Mouse (Mus musculus) leukemia stem cell, adult 10-12 weeks (primary cell): ENCODE data around the gene Evl. TPM values are rescaled to one million over a fixed set of nuclear protein-coding genes. Genes with fewer than 3 reads are reported as not detected.

Experiments
- polyA plus RNA-seq: library from polyadenylated mRNA; stranded (reverse); fragments of >175 nt; gene quantifications from 2 replicates; pipeline ENCODE4 v1.2.3, GENCODE M21; 2012; ENCODE audit warnings: low replicate concordance

Gene Evl
- polyA plus RNA-seq = 88.6 and 189 TPM in 2 replicates

DNA sequence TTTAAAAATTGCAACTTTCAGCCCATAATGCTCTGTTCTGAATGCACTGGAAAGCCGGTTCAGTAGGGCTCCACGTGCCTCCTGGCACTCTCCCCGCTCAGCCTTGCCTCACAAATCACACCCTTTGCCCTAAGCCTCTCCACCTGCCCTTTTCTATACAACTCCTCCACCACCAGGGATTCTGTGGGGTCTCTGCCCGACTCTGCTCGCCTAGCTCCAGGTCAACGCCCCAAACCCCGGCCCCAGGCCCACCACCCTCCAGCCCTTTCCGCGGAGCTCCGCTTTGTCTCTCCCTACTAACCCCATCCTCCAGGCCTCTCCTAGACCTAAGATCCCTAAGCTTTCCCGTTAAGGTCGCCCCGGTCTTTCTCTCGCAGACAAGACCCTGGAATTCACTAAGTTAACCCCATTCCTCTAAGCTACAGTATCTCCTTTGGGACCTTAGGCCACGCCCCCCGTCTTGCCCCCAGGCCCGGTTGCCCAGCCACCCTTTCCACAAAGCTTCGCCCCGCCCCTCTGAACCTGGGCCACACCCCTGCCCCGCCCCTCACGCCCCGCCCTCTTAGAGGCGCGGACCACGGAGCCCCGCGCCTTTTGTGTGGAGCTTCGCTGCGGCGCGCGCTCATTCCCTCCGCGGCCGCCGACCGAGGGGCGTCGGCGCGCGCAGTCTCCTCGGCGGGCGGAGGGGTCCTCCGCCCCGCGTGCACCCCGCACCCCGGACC, at the start of gene Evl:
Gene Evl (plus strand): TSS at position 601 of the 722 bp plus-strand sequence.

DNA sequence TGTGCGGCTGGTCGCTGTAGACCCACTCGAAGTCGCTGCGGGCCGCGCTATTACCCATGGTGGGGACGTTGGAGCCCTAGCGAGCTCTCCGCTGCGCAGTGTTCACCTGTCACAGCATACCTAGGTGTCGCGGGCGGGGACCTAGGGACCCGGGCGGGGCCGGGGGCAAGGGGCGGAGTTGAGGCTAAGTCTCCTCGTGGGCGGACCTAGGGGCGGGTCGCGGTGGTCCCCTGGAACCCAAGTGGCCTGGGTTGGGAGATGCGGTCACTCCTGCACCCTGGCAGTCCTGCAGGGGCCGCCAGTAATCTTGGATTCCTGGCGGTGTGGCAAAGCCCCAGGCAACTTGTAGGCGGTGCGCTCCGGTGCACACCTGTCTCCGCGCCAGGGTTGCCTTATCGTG, 147.7 kb downstream of the Evl start, which contains the start of gene Degs2:
Gene Degs2 (minus strand): TSS at position 131 of the 400 bp plus-strand sequence.

Other genes starting within 250 kb of the Evl start
- gene Hhipl1, start 248.4 kb upstream of the Evl start, polyA plus RNA-seq = 0.08 TPM in 1 of 2 replicates, not detected in the other
- 0.30 and 0.45 TPM in 2 replicates for gene Cyp46a1, start 220.3 kb upstream of the Evl start, polyA plus RNA-seq
- gene Eml1, start 183.8 kb upstream of the Evl start, polyA plus RNA-seq = 0.06 and 0.62 TPM in 2 replicates
- gene Degs2, start 147.6 kb downstream of the Evl start, polyA plus RNA-seq = 0.14 TPM in 1 of 2 replicates, not detected in the other
- gene Yy1, start 238.3 kb downstream of the Evl start, polyA plus RNA-seq = 32.4 and 46.5 TPM in 2 replicates